Mouse (Mus musculus): ENCODE measurements around the gene Macc1. TPM values are rescaled to one million over a fixed set of nuclear protein-coding genes. Genes with fewer than 3 reads are reported as not detected.
"Not testable (repeated sequence)": the region's sequence is repeated elsewhere in the genome, so short reads cannot be mapped to it uniquely, and the experiment has no call there.

The Macc1 gene
- polyA plus RNA-seq, 1 experiment from 2014 or later: 2.9 TPM

GRCm38 (mm10) chr12:119313014-119313763, 881 bp upstream of the Macc1 start:
- Histone ChIP-seq H3K9ac (ENCODE audit: low read length) (no peak overlapping the region), H3K4me2 (ENCODE audit: low read length) (no peak overlapping the region), H3K36me3 (ENCODE audit: control insufficient read depth, insufficient read depth, low read length) (no peaks in the 10 kb centered on the region), H3K9me3 (ENCODE audit: control insufficient read depth, low read length) (no peaks in the 10 kb centered on the region), H3K27ac (ENCODE audit: low read depth) (no peak overlapping the region), H3K27me3 (replicated peaks; ENCODE audit: control insufficient read depth, insufficient read depth, low read length) (no peaks in the 10 kb centered on the region), H3K4me1 (replicated peaks; ENCODE audit: control insufficient read depth, insufficient read depth, low read length) (no peaks in the 10 kb centered on the region), H3K4me3 (ENCODE audit: low read depth, low read length) (no peak overlapping the region)
- DNase-seq (ENCODE audit: low spot score): no peak
- WGBS: 68% methylated on average over 3 of the region's 3 CpGs
- no peak for ATAC-seq (replicated peaks; ENCODE audit: low FRiP score, low TSS enrichment, low read depth)

- Histone ChIP-seq H3K9ac (ENCODE audit: low read length) (no peak overlapping the region), H3K4me1 (replicated peaks; ENCODE audit: control insufficient read depth, insufficient read depth, low read length) (no peaks in the 10 kb centered on the region), H3K27ac (ENCODE audit: low read depth) (no peak overlapping the region), H3K4me2 (ENCODE audit: low read length) (no peak overlapping the region), H3K36me3 (ENCODE audit: control insufficient read depth, insufficient read depth, low read length) (no peaks in the 10 kb centered on the region), H3K27me3 (replicated peaks; ENCODE audit: control insufficient read depth, insufficient read depth, low read length) (no peaks in the 10 kb centered on the region), H3K9me3 (ENCODE audit: control insufficient read depth, low read length) (no peaks in the 10 kb centered on the region), H3K4me3 (ENCODE audit: low read depth, low read length) (no peak overlapping the region)
- DNase-seq (ENCODE audit: low spot score) (no peak), ATAC-seq (replicated peaks; ENCODE audit: low FRiP score, low TSS enrichment, low read depth) (no peak)
- 33% methylated on average over 1 of the region's 1 CpGs for WGBS
Observed at GRCm38 (mm10) chr12:119318799-119319198, 4.7 kb downstream of the Macc1 start.

- H3K27ac ChIP-seq (ENCODE audit: low read depth): no peak overlapping the region
- H3K27me3 ChIP-seq (replicated peaks; ENCODE audit: control insufficient read depth, insufficient read depth, low read length): no peaks in the 10 kb centered on the region
- H3K9ac ChIP-seq (ENCODE audit: low read length): no peak overlapping the region
- H3K9me3 ChIP-seq (ENCODE audit: control insufficient read depth, low read length): no peaks in the 10 kb centered on the region
- H3K4me3 ChIP-seq (ENCODE audit: low read depth, low read length): no peak overlapping the region
- ATAC-seq (replicated peaks; ENCODE audit: low FRiP score, low TSS enrichment, low read depth) (no peak), DNase-seq (ENCODE audit: low spot score) (no peak)
- H3K4me1 ChIP-seq (replicated peaks; ENCODE audit: control insufficient read depth, insufficient read depth, low read length): no peaks in the 10 kb centered on the region
- H3K4me2 ChIP-seq (ENCODE audit: low read length): no peak overlapping the region
- H3K36me3 ChIP-seq (ENCODE audit: control insufficient read depth, insufficient read depth, low read length): no peaks in the 10 kb centered on the region
Observed at GRCm38 (mm10) chr12:119325400-119325799, 11.3 kb downstream of the Macc1 start.

GRCm38 (mm10) chr12:119330644-119331043, 16.6 kb downstream of the Macc1 start:
- Histone ChIP-seq H3K4me3 (ENCODE audit: low read depth, low read length) (no peak overlapping the region), H3K36me3 (ENCODE audit: control insufficient read depth, insufficient read depth, low read length) (no peaks in the 10 kb centered on the region), H3K9me3 (ENCODE audit: control insufficient read depth, low read length) (no peaks in the 10 kb centered on the region), H3K27me3 (replicated peaks; ENCODE audit: control insufficient read depth, insufficient read depth, low read length) (no peaks in the 10 kb centered on the region), H3K4me1 (replicated peaks; ENCODE audit: control insufficient read depth, insufficient read depth, low read length) (no peaks in the 10 kb centered on the region), H3K27ac (ENCODE audit: low read depth) (no peak overlapping the region), H3K9ac (ENCODE audit: low read length) (no peak overlapping the region), H3K4me2 (ENCODE audit: low read length) (no peak overlapping the region)
- WGBS: 76% methylated on average over 4 of the region's 4 CpGs
- DNase-seq (ENCODE audit: low spot score): no peak
- no peak for ATAC-seq (replicated peaks; ENCODE audit: low FRiP score, low TSS enrichment, low read depth)

- H3K9me3 ChIP-seq (ENCODE audit: control insufficient read depth, low read length): no peaks in the 10 kb centered on the region
- no peak overlapping the region for H3K9ac ChIP-seq (ENCODE audit: low read length)
- no peak overlapping the region for H3K27ac ChIP-seq (ENCODE audit: low read depth)
- ATAC-seq (replicated peaks; ENCODE audit: low FRiP score, low TSS enrichment, low read depth) (no peak), DNase-seq (ENCODE audit: low spot score) (no peak)
- no peak overlapping the region for H3K4me2 ChIP-seq (ENCODE audit: low read length)
- no peaks in the 10 kb centered on the region for H3K36me3 ChIP-seq (ENCODE audit: control insufficient read depth, insufficient read depth, low read length)
- H3K27me3 ChIP-seq (replicated peaks; ENCODE audit: control insufficient read depth, insufficient read depth, low read length): no peaks in the 10 kb centered on the region
- no peak overlapping the region for H3K4me3 ChIP-seq (ENCODE audit: low read depth, low read length)
- no peaks in the 10 kb centered on the region for H3K4me1 ChIP-seq (replicated peaks; ENCODE audit: control insufficient read depth, insufficient read depth, low read length)
Observed at GRCm38 (mm10) chr12:119333376-119333775, 19.3 kb downstream of the Macc1 start.

- not testable (repeated sequence) for H3K36me3 ChIP-seq (ENCODE audit: control insufficient read depth, insufficient read depth, low read length); H3K4me3 ChIP-seq (ENCODE audit: low read depth, low read length); H3K4me1 ChIP-seq (replicated peaks; ENCODE audit: control insufficient read depth, insufficient read depth, low read length); H3K9ac ChIP-seq (ENCODE audit: low read length); H3K27ac ChIP-seq (ENCODE audit: low read depth); H3K27me3 ChIP-seq (replicated peaks; ENCODE audit: control insufficient read depth, insufficient read depth, low read length); H3K4me2 ChIP-seq (ENCODE audit: low read length); DNase-seq (ENCODE audit: low spot score); H3K9me3 ChIP-seq (ENCODE audit: control insufficient read depth, low read length); ATAC-seq (replicated peaks; ENCODE audit: low FRiP score, low TSS enrichment, low read depth)
- 36% methylated on average over 16 of the region's 16 CpGs for WGBS
Observed at GRCm38 (mm10) chr12:119352579-119352978, 38.5 kb downstream of the Macc1 start.

GRCm38 (mm10) chr12:119357418-119358241, 43.6 kb downstream of the Macc1 start:
- Histone ChIP-seq H3K27ac (ENCODE audit: low read depth) (no peak overlapping the region), H3K4me3 (ENCODE audit: low read depth, low read length) (no peak overlapping the region), H3K9ac (ENCODE audit: low read length) (no peak overlapping the region), H3K9me3 (ENCODE audit: control insufficient read depth, low read length) (no peaks in the 10 kb centered on the region), H3K36me3 (ENCODE audit: control insufficient read depth, insufficient read depth, low read length) (no peaks in the 10 kb centered on the region), H3K4me1 (replicated peaks; ENCODE audit: control insufficient read depth, insufficient read depth, low read length) (no peaks in the 10 kb centered on the region), H3K4me2 (ENCODE audit: low read length) (no peak overlapping the region), H3K27me3 (replicated peaks; ENCODE audit: control insufficient read depth, insufficient read depth, low read length) (no peaks in the 10 kb centered on the region)
- no peak for DNase-seq (ENCODE audit: low spot score)
- 60% methylated on average over 7 of the region's 7 CpGs for WGBS
- ATAC-seq (replicated peaks; ENCODE audit: low FRiP score, low TSS enrichment, low read depth): no peak

GRCm38 (mm10) chr12:119358242-119358515, 44.1 kb downstream of the Macc1 start:
- H3K4me2 ChIP-seq (ENCODE audit: low read length): no peak overlapping the region
- H3K4me3 ChIP-seq (ENCODE audit: low read depth, low read length): no peak overlapping the region
- ATAC-seq (replicated peaks; ENCODE audit: low FRiP score, low TSS enrichment, low read depth): no peak
- DNase-seq (ENCODE audit: low spot score): no peak
- H3K36me3 ChIP-seq (ENCODE audit: control insufficient read depth, insufficient read depth, low read length): no peaks in the 10 kb centered on the region
- H3K4me1 ChIP-seq (replicated peaks; ENCODE audit: control insufficient read depth, insufficient read depth, low read length): no peaks in the 10 kb centered on the region
- no peak overlapping the region for H3K27ac ChIP-seq (ENCODE audit: low read depth)
- no peaks in the 10 kb centered on the region for H3K9me3 ChIP-seq (ENCODE audit: control insufficient read depth, low read length)
- no peak overlapping the region for H3K9ac ChIP-seq (ENCODE audit: low read length)
- H3K27me3 ChIP-seq (replicated peaks; ENCODE audit: control insufficient read depth, insufficient read depth, low read length): no peaks in the 10 kb centered on the region
- 56% methylated on average over 1 of the region's 1 CpGs for WGBS

- Histone ChIP-seq H3K4me3 (ENCODE audit: low read depth, low read length) (no peak overlapping the region), H3K27ac (ENCODE audit: low read depth) (no peak overlapping the region), H3K9ac (ENCODE audit: low read length) (no peak overlapping the region), H3K9me3 (ENCODE audit: control insufficient read depth, low read length) (no peaks in the 10 kb centered on the region), H3K36me3 (ENCODE audit: control insufficient read depth, insufficient read depth, low read length) (no peaks in the 10 kb centered on the region), H3K4me2 (ENCODE audit: low read length) (no peak overlapping the region), H3K4me1 (replicated peaks; ENCODE audit: control insufficient read depth, insufficient read depth, low read length) (no peaks in the 10 kb centered on the region), H3K27me3 (replicated peaks; ENCODE audit: control insufficient read depth, insufficient read depth, low read length) (no peaks in the 10 kb centered on the region)
- 83% methylated on average over 1 of the region's 1 CpGs for WGBS
- ATAC-seq (replicated peaks; ENCODE audit: low FRiP score, low TSS enrichment, low read depth): no peak
- DNase-seq (ENCODE audit: low spot score): no peak
Observed at GRCm38 (mm10) chr12:119365041-119365440, 51.0 kb downstream of the Macc1 start.

Measured in intestine, embryonic 14.5 days (tissue).